Mouse (Mus musculus) spleen, adult 2 months (tissue): ENCODE data around the gene Map4k2. TPM values are rescaled to one million over a fixed set of nuclear protein-coding genes. Genes with fewer than 3 reads are reported as not detected.

Experiments used
- DNase-seq, 2 experiments: peaks; one replicate each; pipeline versions ENCODE4 v3.0.0 to v3.0.0-alpha.2; 2012 to 2021; ENCODE audit warnings: low spot score in 2 of 2, low read depth in 1 of 2
- H3K27ac ChIP-seq: fragments of 200-500 bp; 2 replicates; pipeline ENCODE4 v1.5.1; 2012; ENCODE audit warnings: low read length, inconsistent platforms; ENCODE audit not compliant: insufficient read depth
- H3K27me3 ChIP-seq: fragments of 200-500 bp; 2 replicates; pipeline ENCODE4 v1.6.1; 2012; ENCODE audit warnings: mild to moderate bottlenecking, moderate library complexity, low read length, inconsistent platforms; ENCODE audit not compliant: control insufficient read depth, insufficient read depth
- H3K36me3 ChIP-seq: fragments of 200-500 bp; 2 replicates; pipeline ENCODE4 v1.6.1; 2012; ENCODE audit warnings: mild to moderate bottlenecking, low read length, inconsistent platforms; ENCODE audit not compliant: control insufficient read depth, insufficient read depth
- H3K4me1 ChIP-seq: fragments of 200-500 bp; 2 replicates; pipeline ENCODE4 v1.6.1; 2011; ENCODE audit warnings: inconsistent platforms; ENCODE audit not compliant: control insufficient read depth, insufficient read depth, insufficient read length
- H3K4me3 ChIP-seq: fragments of 200-500 bp; 2 replicates; pipeline ENCODE4 v1.5.1; 2011; ENCODE audit warnings: mild to moderate bottlenecking, inconsistent platforms; ENCODE audit not compliant: insufficient read depth, insufficient read length; ENCODE audit errors: extremely low read depth
- CTCF ChIP-seq: fragments of 200-500 bp; IDR thresholded peaks from 2 replicates; pipeline ENCODE4 v1.5.1; 2011; ENCODE audit warnings: mild to moderate bottlenecking, inconsistent platforms; ENCODE audit not compliant: insufficient read depth, insufficient read length, insufficient replicate concordance; ENCODE audit errors: extremely low read depth
- POLR2A ChIP-seq: fragments of 200-500 bp; IDR thresholded peaks from 2 replicates; pipeline ENCODE4 v1.6.1; 2011; ENCODE audit warnings: low read depth, low read length, inconsistent platforms
- WGBS: fragments of 180-500 bp; shearing (Covaris S2); methylation state at CpG from one replicate; pipeline ENCODE4 v1.1.7; 2018; 5-methylcytosine and 5-hydroxymethylcytosine counted together
- polyA plus RNA-seq: library from polyadenylated mRNA; depleted of rRNA; stranded (reverse); fragments of >200 nt; gene quantifications from 2 replicates; pipeline ENCODE4 v1.2.3, GENCODE M21; 2012

Map4k2 gene
- polyA plus RNA-seq, 1 experiment = 487 TPM

GRCm38 (mm10) chr19:6314513-6314912, 26.4 kb upstream of the Map4k2 start:
- 76% methylated on average over 8 of the region's 8 CpGs for WGBS
- no peaks in the 10 kb centered on the region for H3K4me1 ChIP-seq
- TF ChIP-seq POLR2A (no peak), CTCF (no peak)
- H3K27ac ChIP-seq = no peak overlapping the region
- peaks cover 17% of the 10 kb centered on the region for H3K36me3 ChIP-seq
- no peak overlapping the region for H3K4me3 ChIP-seq
- H3K27me3 ChIP-seq = no peaks in the 10 kb centered on the region
- DNase-seq = no peak

- TF ChIP-seq POLR2A (no peak), CTCF (no peak)
- 90% methylated on average over 14 of the region's 14 CpGs for WGBS
- peaks cover 17% of the 10 kb centered on the region for H3K36me3 ChIP-seq
- H3K27me3 ChIP-seq = no peaks in the 10 kb centered on the region
- no peaks in the 10 kb centered on the region for H3K4me1 ChIP-seq
- DNase-seq = no peak
- no peak overlapping the region for H3K27ac ChIP-seq
- no peak overlapping the region for H3K4me3 ChIP-seq
Observed at GRCm38 (mm10) chr19:6315573-6315972, 25.4 kb upstream of the Map4k2 start.

GRCm38 (mm10) chr19:6318145-6318544, 22.8 kb upstream of the Map4k2 start:
- TF ChIP-seq POLR2A (no peak), CTCF (no peak)
- Histone ChIP-seq H3K36me3 (peaks cover 19% of the 10 kb centered on the region), H3K27ac (no peak overlapping the region), H3K27me3 (no peaks in the 10 kb centered on the region), H3K4me1 (no peaks in the 10 kb centered on the region), H3K4me3 (no peak overlapping the region)
- 95% methylated on average over 12 of the region's 12 CpGs for WGBS
- DNase-seq = no peak

- Histone ChIP-seq H3K36me3 (peaks cover 11% of the 10 kb centered on the region), H3K4me3 (no peak overlapping the region), H3K27me3 (no peaks in the 10 kb centered on the region), H3K4me1 (no peaks in the 10 kb centered on the region), H3K27ac (no peak overlapping the region)
- no peak for TF ChIP-seq POLR2A
- no peak for TF ChIP-seq CTCF
- no peak for DNase-seq
- 82% methylated on average over 8 of the region's 8 CpGs for WGBS
Observed at GRCm38 (mm10) chr19:6321358-6321757, 19.6 kb upstream of the Map4k2 start.

- DNase-seq = no peak
Observed at GRCm38 (mm10) chr19:6321786-6322621, 18.9 kb upstream of the Map4k2 start.

GRCm38 (mm10) chr19:6324751-6325150, 16.2 kb upstream of the Map4k2 start:
- DNase-seq = no peak
- Histone ChIP-seq H3K4me3 (no peak overlapping the region), H3K4me1 (no peaks in the 10 kb centered on the region), H3K27me3 (no peaks in the 10 kb centered on the region), H3K27ac (no peak overlapping the region), H3K36me3 (peaks cover 2% of the 10 kb centered on the region; the same call in 1 of the 2 replicates)
- TF ChIP-seq POLR2A (no peak), CTCF (no peak)
- WGBS = 91% methylated on average over 9 of the region's 9 CpGs

More at GRCm38 (mm10) chr19:6321786-6322621, 18.9 kb upstream of the Map4k2 start:
- no peak for TF ChIP-seq POLR2A
- no peak for TF ChIP-seq CTCF
- peaks cover 8% of the 10 kb centered on the region for H3K36me3 ChIP-seq
- H3K27ac ChIP-seq = no peak overlapping the region
- no peak overlapping the region for H3K4me3 ChIP-seq
- WGBS = 93% methylated on average over 33 of the region's 33 CpGs
- H3K27me3 ChIP-seq = no peaks in the 10 kb centered on the region
- H3K4me1 ChIP-seq = no peaks in the 10 kb centered on the region

- TF ChIP-seq POLR2A (no peak), CTCF (no peak)
- no peak overlapping the region for H3K4me3 ChIP-seq
- H3K36me3 ChIP-seq = no peaks in the 10 kb centered on the region
- H3K27ac ChIP-seq = peak overlapping the region; percentile 27; the same call in 1 of the 2 replicates
- DNase-seq = no peak
- 4% methylated on average over 5 of the region's 5 CpGs for WGBS
- H3K27me3 ChIP-seq = no peaks in the 10 kb centered on the region
- peaks cover 16% of the 10 kb centered on the region; the same call in 1 of the 2 replicates for H3K4me1 ChIP-seq
Observed at GRCm38 (mm10) chr19:6331178-6331577, 9.8 kb upstream of the Map4k2 start.
